Mouse (Mus musculus): ENCODE results near the gene Prkg1. TPM values are rescaled to one million over a fixed set of nuclear protein-coding genes. Genes with fewer than 3 reads are reported as not detected.
A peak's percentile ranks its signal among the peaks of the same experiment; 100 is the strongest.

Prkg1 gene
- total RNA-seq (2014; rRNA removed), result 3.4 TPM in 2 replicates
- polyA plus RNA-seq (2012; rRNA removed), result 0.15 and 0.27 TPM in 2 replicates

DNA sequence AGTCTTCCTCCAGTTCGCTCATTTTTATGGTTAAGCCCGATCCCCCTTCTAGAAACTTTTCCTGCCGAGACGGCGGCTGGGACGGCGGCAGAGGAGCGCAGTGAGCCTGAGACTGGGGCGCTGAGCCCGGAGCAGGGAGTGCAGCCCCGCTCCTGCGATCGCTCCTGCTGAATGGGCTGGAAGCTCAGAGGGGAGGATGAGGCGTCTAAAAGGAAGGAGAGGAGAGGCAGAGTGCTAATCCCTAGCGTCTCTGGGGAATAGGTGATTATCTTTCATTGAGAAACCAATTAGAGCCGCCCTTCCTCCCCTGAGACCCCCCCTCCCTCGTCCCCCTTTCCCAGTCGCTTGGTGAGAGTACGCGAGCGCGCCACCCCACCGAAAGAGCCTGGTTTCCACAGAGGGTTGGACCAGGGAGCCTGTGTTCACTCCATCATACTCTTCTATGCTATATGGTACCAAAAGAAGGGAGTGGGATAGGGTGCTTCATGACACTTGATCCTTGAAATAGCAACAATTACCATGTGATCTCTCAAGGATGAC is at the start of gene Prkg1:
Gene Prkg1 (minus strand): TSS at position 233 of the 540 bp plus-strand sequence.
- 2% methylated on average over 23 of the region's 23 CpGs for WGBS
- H3K79me2 ChIP-seq (ENCODE audit: control insufficient read depth, insufficient read depth, low read length), result no peaks in the 10 kb centered on the region
- peak within 1 kb of the TSS; percentile 64 for H3K27ac ChIP-seq (replicated peaks; ENCODE audit: insufficient read depth, low read depth, low read length)
- peaks cover 11% of the 10 kb centered on the region for H3K27me3 ChIP-seq (ENCODE audit: control insufficient read depth, insufficient read depth, low read length)
- no peak for DNase-seq (ENCODE audit: extremely low read depth, low read depth, low spot score)
- no peaks in the 10 kb centered on the region for H3K36me3 ChIP-seq (ENCODE audit: control insufficient read depth, insufficient read depth, low read length)
- TF ChIP-seq POLR2A (IDR thresholded peaks at IDR 0.05; ENCODE audit: extremely low read depth, insufficient read depth, low read length) (no peak), CTCF (IDR thresholded peaks at IDR 0.05; ENCODE audit: low read depth, low read length) (no peak)
- H3K9ac ChIP-seq (ENCODE audit: low read depth, low read length), result peak within 1 kb of the TSS; percentile 79
- H3K4me3 ChIP-seq (ENCODE audit: insufficient read depth, low read depth, low read length), result peak within 1 kb of the TSS; percentile 71
- peaks cover 7% of the 10 kb centered on the region for H3K4me1 ChIP-seq (ENCODE audit: control insufficient read depth, insufficient read depth, low read length)

DNA sequence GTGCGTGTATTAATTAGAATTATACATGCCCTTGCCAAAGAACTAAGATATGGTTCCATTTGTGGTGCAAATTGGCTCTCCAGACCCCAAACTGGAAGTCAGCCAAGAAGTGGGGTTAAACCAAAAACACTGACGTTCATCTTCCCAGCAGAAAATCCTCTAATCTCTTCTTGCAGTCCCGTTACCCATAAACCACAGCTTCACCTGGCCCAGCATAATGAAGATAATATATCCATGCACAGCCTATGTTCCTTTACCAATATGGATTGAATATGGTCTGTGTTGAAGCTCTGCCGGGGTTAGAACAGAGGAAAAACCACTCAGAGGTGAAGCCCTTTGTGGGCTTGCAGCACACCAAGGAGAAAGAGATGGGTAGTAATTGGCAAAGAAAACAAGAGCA is 48.3 kb upstream of the Prkg1 start:
- no peak overlapping the region for H3K9ac ChIP-seq (ENCODE audit: low read depth, low read length)
- H3K36me3 ChIP-seq (ENCODE audit: control insufficient read depth, insufficient read depth, low read length), result no peaks in the 10 kb centered on the region
- WGBS, result 80% methylated on average over 4 of the region's 4 CpGs
- no peaks in the 10 kb centered on the region for H3K79me2 ChIP-seq (ENCODE audit: control insufficient read depth, insufficient read depth, low read length)
- DNase-seq (ENCODE audit: extremely low read depth, low read depth, low spot score), result no peak
- H3K4me1 ChIP-seq (ENCODE audit: control insufficient read depth, insufficient read depth, low read length), result no peaks in the 10 kb centered on the region
- H3K27me3 ChIP-seq (ENCODE audit: control insufficient read depth, insufficient read depth, low read length), result no peaks in the 10 kb centered on the region
- H3K4me3 ChIP-seq (ENCODE audit: insufficient read depth, low read depth, low read length), result no peak overlapping the region
- H3K27ac ChIP-seq (replicated peaks; ENCODE audit: insufficient read depth, low read depth, low read length), result no peak overlapping the region
- TF ChIP-seq CTCF (IDR thresholded peaks at IDR 0.05; ENCODE audit: low read depth, low read length) (no peak), POLR2A (IDR thresholded peaks at IDR 0.05; ENCODE audit: extremely low read depth, insufficient read depth, low read length) (no peak)

DNA sequence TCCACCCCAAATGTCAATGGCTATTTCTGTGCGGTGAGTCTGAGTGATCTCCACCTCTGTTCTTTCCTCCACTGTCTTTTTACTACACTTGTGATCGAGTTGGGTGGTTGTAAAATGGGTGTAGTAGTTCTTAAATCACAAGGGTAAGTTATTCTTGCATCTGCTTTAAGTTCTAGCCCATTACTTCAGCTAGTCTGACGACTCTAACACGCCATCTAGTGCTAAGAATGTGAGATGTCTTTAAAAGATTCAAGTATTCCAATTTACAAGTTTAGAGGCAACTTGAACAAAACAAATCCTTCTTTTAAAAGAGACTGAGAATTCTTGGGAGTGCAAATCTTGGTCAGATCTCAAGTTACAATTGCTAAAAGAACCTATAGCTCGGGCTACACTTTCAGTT is 46.5 kb upstream of the Prkg1 start:
- 31% methylated on average over 5 of the region's 5 CpGs for WGBS
- Histone ChIP-seq H3K27me3 (ENCODE audit: control insufficient read depth, insufficient read depth, low read length) (no peaks in the 10 kb centered on the region), H3K36me3 (ENCODE audit: control insufficient read depth, insufficient read depth, low read length) (no peaks in the 10 kb centered on the region), H3K27ac (replicated peaks; ENCODE audit: insufficient read depth, low read depth, low read length) (no peak overlapping the region), H3K9ac (ENCODE audit: low read depth, low read length) (no peak overlapping the region), H3K79me2 (ENCODE audit: control insufficient read depth, insufficient read depth, low read length) (no peaks in the 10 kb centered on the region), H3K4me1 (ENCODE audit: control insufficient read depth, insufficient read depth, low read length) (no peaks in the 10 kb centered on the region), H3K4me3 (ENCODE audit: insufficient read depth, low read depth, low read length) (no peak overlapping the region)
- TF ChIP-seq CTCF (IDR thresholded peaks at IDR 0.05; ENCODE audit: low read depth, low read length), result peak; percentile 38; the same call in 1 of the 2 replicates
- no peak for TF ChIP-seq POLR2A (IDR thresholded peaks at IDR 0.05; ENCODE audit: extremely low read depth, insufficient read depth, low read length)
- DNase-seq (ENCODE audit: extremely low read depth, low read depth, low spot score), result peak; percentile 14

DNA sequence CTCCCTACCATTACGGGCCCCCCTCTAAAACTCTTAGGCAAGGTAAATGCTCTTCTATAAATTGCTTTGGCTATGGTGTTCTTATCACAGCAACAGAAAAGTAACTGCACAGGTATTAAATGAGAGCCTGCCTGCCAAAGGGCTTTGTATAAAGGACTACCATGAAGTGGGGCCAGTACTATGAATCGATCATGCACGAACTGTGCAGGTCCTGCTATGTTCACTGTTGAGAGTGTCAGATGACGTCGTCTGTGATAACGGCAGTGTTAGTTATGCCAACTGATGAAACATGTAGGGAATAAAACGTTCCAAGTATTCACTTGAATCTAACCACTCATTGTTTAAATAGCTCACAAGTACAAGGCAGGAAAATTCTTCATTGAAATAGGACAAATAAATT is 40.6 kb upstream of the Prkg1 start:
- Histone ChIP-seq H3K4me1 (ENCODE audit: control insufficient read depth, insufficient read depth, low read length) (no peaks in the 10 kb centered on the region), H3K79me2 (ENCODE audit: control insufficient read depth, insufficient read depth, low read length) (no peaks in the 10 kb centered on the region), H3K4me3 (ENCODE audit: insufficient read depth, low read depth, low read length) (no peak overlapping the region), H3K9ac (ENCODE audit: low read depth, low read length) (no peak overlapping the region), H3K27me3 (ENCODE audit: control insufficient read depth, insufficient read depth, low read length) (no peaks in the 10 kb centered on the region), H3K36me3 (ENCODE audit: control insufficient read depth, insufficient read depth, low read length) (no peaks in the 10 kb centered on the region), H3K27ac (replicated peaks; ENCODE audit: insufficient read depth, low read depth, low read length) (no peak overlapping the region)
- DNase-seq (ENCODE audit: extremely low read depth, low read depth, low spot score), result no peak
- WGBS, result 79% methylated on average over 7 of the region's 7 CpGs
- TF ChIP-seq CTCF (IDR thresholded peaks at IDR 0.05; ENCODE audit: low read depth, low read length), result no peak
- TF ChIP-seq POLR2A (IDR thresholded peaks at IDR 0.05; ENCODE audit: extremely low read depth, insufficient read depth, low read length), result no peak

DNA sequence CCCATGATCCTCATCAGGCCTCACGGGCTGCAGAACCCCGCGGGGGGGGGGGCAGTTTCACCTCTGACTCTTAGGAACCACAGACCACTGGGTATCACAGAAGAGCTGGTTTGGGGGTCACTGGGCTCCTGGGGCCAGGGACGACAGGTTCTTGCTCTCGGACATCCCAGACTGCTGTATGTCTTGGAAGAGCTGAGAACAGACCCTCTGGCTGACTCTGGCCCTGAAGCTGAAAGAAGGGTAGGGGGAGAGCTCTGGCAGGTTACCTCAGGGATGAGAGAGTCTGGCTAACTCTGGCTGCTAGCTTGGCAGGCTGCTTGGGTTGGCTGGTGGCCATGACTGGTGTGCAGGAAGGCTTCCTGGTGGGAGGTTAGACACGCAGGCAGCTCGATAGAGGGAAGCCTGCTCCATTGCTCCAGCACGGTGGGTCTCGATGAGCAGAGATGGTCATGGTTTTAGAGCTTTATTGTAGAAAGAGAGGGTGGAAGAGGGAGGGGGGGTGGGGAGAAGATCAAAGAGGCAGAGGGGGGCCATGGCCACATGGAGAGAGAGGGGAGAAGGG is 30.7 kb upstream of the Prkg1 start:
- H3K27ac ChIP-seq (replicated peaks; ENCODE audit: insufficient read depth, low read depth, low read length), result no peak overlapping the region
- TF ChIP-seq CTCF (IDR thresholded peaks at IDR 0.05; ENCODE audit: low read depth, low read length) (no peak), POLR2A (IDR thresholded peaks at IDR 0.05; ENCODE audit: extremely low read depth, insufficient read depth, low read length) (no peak)
- no peak for DNase-seq (ENCODE audit: extremely low read depth, low read depth, low spot score)

DNA sequence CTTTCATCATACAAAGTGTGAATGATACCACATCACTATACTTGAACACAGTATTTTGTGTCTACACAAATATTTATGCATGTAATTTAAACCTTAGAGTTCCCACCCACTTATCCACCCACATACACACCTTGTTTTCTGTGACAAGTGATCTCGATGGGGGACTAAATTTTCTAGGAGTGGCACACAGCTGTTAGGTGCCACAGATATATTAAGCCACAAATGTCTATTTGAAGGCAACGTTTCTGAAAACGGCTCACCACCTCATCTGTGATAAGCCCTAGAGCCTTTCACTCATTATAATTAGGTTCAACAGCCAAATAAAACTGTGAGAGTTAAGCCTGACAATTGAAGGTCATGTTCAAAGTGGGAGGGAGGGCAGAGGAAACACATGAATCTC is 26.9 kb upstream of the Prkg1 start:
- Histone ChIP-seq H3K4me3 (ENCODE audit: insufficient read depth, low read depth, low read length) (no peak overlapping the region), H3K36me3 (ENCODE audit: control insufficient read depth, insufficient read depth, low read length) (no peaks in the 10 kb centered on the region), H3K9ac (ENCODE audit: low read depth, low read length) (no peak overlapping the region), H3K27ac (replicated peaks; ENCODE audit: insufficient read depth, low read depth, low read length) (no peak overlapping the region), H3K79me2 (ENCODE audit: control insufficient read depth, insufficient read depth, low read length) (no peaks in the 10 kb centered on the region), H3K27me3 (ENCODE audit: control insufficient read depth, insufficient read depth, low read length) (no peaks in the 10 kb centered on the region), H3K4me1 (ENCODE audit: control insufficient read depth, insufficient read depth, low read length) (no peaks in the 10 kb centered on the region)
- 71% methylated on average over 3 of the region's 3 CpGs for WGBS
- TF ChIP-seq CTCF (IDR thresholded peaks at IDR 0.05; ENCODE audit: low read depth, low read length) (no peak), POLR2A (IDR thresholded peaks at IDR 0.05; ENCODE audit: extremely low read depth, insufficient read depth, low read length) (no peak)
- no peak for DNase-seq (ENCODE audit: extremely low read depth, low read depth, low spot score)

More for the DNA sequence above, 30.7 kb upstream of the Prkg1 start:
- Histone ChIP-seq H3K4me3 (ENCODE audit: insufficient read depth, low read depth, low read length) (no peak overlapping the region), H3K27me3 (ENCODE audit: control insufficient read depth, insufficient read depth, low read length) (no peaks in the 10 kb centered on the region), H3K79me2 (ENCODE audit: control insufficient read depth, insufficient read depth, low read length) (no peaks in the 10 kb centered on the region), H3K4me1 (ENCODE audit: control insufficient read depth, insufficient read depth, low read length) (no peaks in the 10 kb centered on the region), H3K36me3 (ENCODE audit: control insufficient read depth, insufficient read depth, low read length) (no peaks in the 10 kb centered on the region), H3K9ac (ENCODE audit: low read depth, low read length) (no peak overlapping the region)
- 72% methylated on average over 9 of the region's 9 CpGs for WGBS
